Mouse (Mus musculus) naive thymus-derived CD4-positive, alpha-beta T cell, adult 2 months (primary cell): ENCODE data around the gene Chd6.
A peak's percentile ranks its signal among the peaks of the same experiment; 100 is the strongest.
"Not testable (repeated sequence)": the region's sequence is repeated elsewhere in the genome, so short reads cannot be mapped to it uniquely, and the experiment has no call there.

Source experiments
- DNase-seq: peaks from one replicate; pipeline ENCODE4 v3.0.0-alpha.2; 2011; ENCODE audit warnings: low read depth

The Chd6 gene

GRCm38 (mm10) chr2:160987503-160987902 lies 121.4 kb downstream of the Chd6 start:
- DNase-seq = no peak

- DNase-seq = no peak
Measured at GRCm38 (mm10) chr2:160982636-160983035, 126.2 kb downstream of the Chd6 start.

GRCm38 (mm10) chr2:160981791-160982190 lies 127.1 kb downstream of the Chd6 start:
- DNase-seq = no peak

GRCm38 (mm10) chr2:160978651-160979050 lies 130.2 kb downstream of the Chd6 start:
- DNase-seq = no peak

- no peak for DNase-seq
Measured at GRCm38 (mm10) chr2:160977248-160977647, 131.6 kb downstream of the Chd6 start.

GRCm38 (mm10) chr2:160973648-160974215 lies 135.1 kb downstream of the Chd6 start:
- no peak for DNase-seq

- DNase-seq = no peak
Measured at GRCm38 (mm10) chr2:160972103-160972792, 136.6 kb downstream of the Chd6 start.

GRCm38 (mm10) chr2:160962149-160962548 lies 146.7 kb downstream of the Chd6 start:
- DNase-seq = no peak

GRCm38 (mm10) chr2:160960956-160961646 lies 147.8 kb downstream of the Chd6 start:
- DNase-seq = no peak

- DNase-seq = no peak
Measured at GRCm38 (mm10) chr2:160959901-160960300, 149.0 kb downstream of the Chd6 start.

- no peak for DNase-seq
Measured at GRCm38 (mm10) chr2:160958737-160959136, 150.1 kb downstream of the Chd6 start.

GRCm38 (mm10) chr2:160957801-160958200 lies 151.1 kb downstream of the Chd6 start:
- not testable (repeated sequence) for DNase-seq

- not testable (repeated sequence) for DNase-seq
Measured at GRCm38 (mm10) chr2:160957307-160957706, 151.6 kb downstream of the Chd6 start.

GRCm38 (mm10) chr2:160955331-160955730 lies 153.5 kb downstream of the Chd6 start:
- peak; percentile 9 for DNase-seq

GRCm38 (mm10) chr2:160954541-160954940 lies 154.3 kb downstream of the Chd6 start:
- no peak for DNase-seq

GRCm38 (mm10) chr2:160953131-160953873 lies 155.6 kb downstream of the Chd6 start:
- DNase-seq = no peak

- DNase-seq = no peak
Measured at GRCm38 (mm10) chr2:160951595-160951994, 157.3 kb downstream of the Chd6 start.

GRCm38 (mm10) chr2:160942443-160942842 lies 166.4 kb downstream of the Chd6 start:
- DNase-seq = no peak

GRCm38 (mm10) chr2:160940930-160941709 lies 167.8 kb downstream of the Chd6 start:
- no peak for DNase-seq

- DNase-seq = no peak
Measured at GRCm38 (mm10) chr2:160934451-160934850, 174.4 kb downstream of the Chd6 start.

GRCm38 (mm10) chr2:160933890-160934289 lies 175.0 kb downstream of the Chd6 start:
- DNase-seq = no peak

GRCm38 (mm10) chr2:160932981-160933380 lies 175.9 kb downstream of the Chd6 start:
- DNase-seq = no peak
